Mouse (Mus musculus): ENCODE data around the gene Hcn1. TPM values are rescaled to one million over a fixed set of nuclear protein-coding genes. Genes with fewer than 3 reads are reported as not detected.

Gene Hcn1
- total and polyA plus RNA-seq, 3 experiments: not detected

- no peak overlapping the region for H3K4me3 ChIP-seq (ENCODE audit: control insufficient read depth in 1 of 2, insufficient read depth in 1 of 2, low read depth in 2 of 2, low read length in 2 of 2)
- DNase-seq (ENCODE audit: low read depth, low spot score): no peak
Observed at GRCm38 (mm10) chr13:117728393-117728792, 126.3 kb downstream of the Hcn1 start.

GRCm38 (mm10) chr13:117732738-117733137 lies 130.6 kb downstream of the Hcn1 start:
- Histone ChIP-seq H3K36me3 (ENCODE audit: control insufficient read depth in 1 of 2, insufficient read depth in 2 of 2, low read length in 2 of 2) (no peaks in the 10 kb centered on the region), H3K4me3 (ENCODE audit: control insufficient read depth in 1 of 2, insufficient read depth in 1 of 2, low read depth in 2 of 2, low read length in 2 of 2) (no peak overlapping the region), H3K79me2 (ENCODE audit: control insufficient read depth, insufficient read depth, low read length, poor library complexity) (no peaks in the 10 kb centered on the region), H3K27me3 (ENCODE audit: control insufficient read depth in 1 of 2, insufficient read depth in 2 of 2, low read length in 2 of 2) (no peaks in the 10 kb centered on the region), H3K27ac (ENCODE audit: control insufficient read depth, low read depth, low read length) (no peak overlapping the region), H3K4me1 (ENCODE audit: control insufficient read depth in 1 of 2, insufficient read depth in 2 of 2, low read length in 2 of 2) (no peaks in the 10 kb centered on the region), H3K9me3 (replicated peaks; ENCODE audit: insufficient read depth, low read length) (no peaks in the 10 kb centered on the region), H3K9ac (ENCODE audit: control insufficient read depth, low read depth, low read length, poor library complexity, severe bottlenecking) (no peak overlapping the region)
- no peak for TF ChIP-seq RAD21 (IDR thresholded peaks at IDR 0.05; ENCODE audit: low read depth, low read length)
- TF ChIP-seq MYB (IDR thresholded peaks at IDR 0.05; ENCODE audit: low read depth, low read length): no peak
- no peak for TF ChIP-seq USF2 (IDR thresholded peaks at IDR 0.05; ENCODE audit: borderline replicate concordance in 1 of 2, insufficient read depth in 1 of 2, low read depth in 1 of 2, low read length in 2 of 2)
- no peak for TF ChIP-seq GABPA (IDR thresholded peaks at IDR 0.05; ENCODE audit: low read depth, low read length)
- TF ChIP-seq POLR2A (IDR thresholded peaks at IDR 0.05; ENCODE audit: control insufficient read depth in 1 of 2, insufficient read depth in 1 of 2, low read depth in 1 of 2, low read length in 2 of 2, poor library complexity in 1 of 2): no peak
- TF ChIP-seq MAFK (IDR thresholded peaks at IDR 0.05; ENCODE audit: borderline replicate concordance, low read depth, low read length): 0 out of 2 replicates have a peak, but pooled peaks have one; percentile 46
- no peak for TF ChIP-seq TBP (IDR thresholded peaks at IDR 0.05; ENCODE audit: low read depth, low read length)
- TF ChIP-seq SIN3A (IDR thresholded peaks at IDR 0.05; ENCODE audit: low read length): no peak
- DNase-seq (ENCODE audit: low read depth, low spot score): no peak

More at GRCm38 (mm10) chr13:117728393-117728792, 126.3 kb downstream of the Hcn1 start:
- Histone ChIP-seq H3K4me1 (ENCODE audit: control insufficient read depth in 1 of 2, insufficient read depth in 2 of 2, low read length in 2 of 2) (no peaks in the 10 kb centered on the region), H3K9me3 (replicated peaks; ENCODE audit: insufficient read depth, low read length) (no peaks in the 10 kb centered on the region), H3K9ac (ENCODE audit: control insufficient read depth, low read depth, low read length, poor library complexity, severe bottlenecking) (no peak overlapping the region), H3K36me3 (ENCODE audit: control insufficient read depth in 1 of 2, insufficient read depth in 2 of 2, low read length in 2 of 2) (no peaks in the 10 kb centered on the region), H3K27ac (ENCODE audit: control insufficient read depth, low read depth, low read length) (no peak overlapping the region), H3K27me3 (ENCODE audit: control insufficient read depth in 1 of 2, insufficient read depth in 2 of 2, low read length in 2 of 2) (no peaks in the 10 kb centered on the region), H3K79me2 (ENCODE audit: control insufficient read depth, insufficient read depth, low read length, poor library complexity) (no peaks in the 10 kb centered on the region)
- TF ChIP-seq MYC (IDR thresholded peaks at IDR 0.05; ENCODE audit: low read depth, low read length): no peak
- no peak for TF ChIP-seq MAX (IDR thresholded peaks at IDR 0.05; ENCODE audit: low read length)
- TF ChIP-seq POLR2AphosphoS2 (IDR thresholded peaks at IDR 0.05; ENCODE audit: low read length): no peak
- TF ChIP-seq RAD21 (IDR thresholded peaks at IDR 0.05; ENCODE audit: low read depth, low read length): no peak

- TF ChIP-seq HCFC1 (IDR thresholded peaks at IDR 0.05; ENCODE audit: low read depth, low read length) (no peak), MXI1 (IDR thresholded peaks at IDR 0.05; ENCODE audit: low read depth, low read length) (no peak), CTCF (IDR thresholded peaks at IDR 0.05 in 2 of 3, conservative IDR thresholded peaks at IDR 0.05 in 1 of 3; ENCODE audit: control insufficient read depth in 1 of 3, insufficient read depth in 1 of 3, low read depth in 2 of 3, low read length in 3 of 3, poor library complexity in 1 of 3, severe bottlenecking in 1 of 3) (no peak), TBP (IDR thresholded peaks at IDR 0.05; ENCODE audit: low read depth, low read length) (no peak), CHD2 (IDR thresholded peaks at IDR 0.05; ENCODE audit: low read length) (no peak), POLR2AphosphoS5 (IDR thresholded peaks at IDR 0.05; ENCODE audit: borderline replicate concordance, low read depth, low read length) (no peak), SIN3A (IDR thresholded peaks at IDR 0.05; ENCODE audit: low read length) (no peak), MYB (IDR thresholded peaks at IDR 0.05; ENCODE audit: low read depth, low read length) (no peak), TAL1 (IDR thresholded peaks at IDR 0.05; ENCODE audit: low read length) (no peak), NELFE (IDR thresholded peaks at IDR 0.05; ENCODE audit: low read depth, low read length) (no peak), POLR2A (IDR thresholded peaks at IDR 0.05; ENCODE audit: control insufficient read depth in 1 of 2, insufficient read depth in 1 of 2, low read depth in 1 of 2, low read length in 2 of 2, poor library complexity in 1 of 2) (no peak), ZKSCAN1 (IDR thresholded peaks at IDR 0.05; ENCODE audit: low read depth, low read length) (no peak), MAZ (IDR thresholded peaks at IDR 0.05; ENCODE audit: low read depth, low read length) (no peak), ETS1 (IDR thresholded peaks at IDR 0.05; ENCODE audit: low read depth, low read length) (no peak), GABPA (IDR thresholded peaks at IDR 0.05; ENCODE audit: low read depth, low read length) (no peak), ZNF384 (IDR thresholded peaks at IDR 0.05; ENCODE audit: low read depth, low read length) (no peak), MYC (IDR thresholded peaks at IDR 0.05; ENCODE audit: low read depth, low read length) (no peak)
- Histone ChIP-seq H3K79me2 (ENCODE audit: control insufficient read depth, insufficient read depth, low read length, poor library complexity) (no peaks in the 10 kb centered on the region), H3K9ac (ENCODE audit: control insufficient read depth, low read depth, low read length, poor library complexity, severe bottlenecking) (no peak overlapping the region), H3K36me3 (ENCODE audit: control insufficient read depth in 1 of 2, insufficient read depth in 2 of 2, low read length in 2 of 2) (no peaks in the 10 kb centered on the region), H3K9me3 (replicated peaks; ENCODE audit: insufficient read depth, low read length) (no peaks in the 10 kb centered on the region), H3K4me1 (ENCODE audit: control insufficient read depth in 1 of 2, insufficient read depth in 2 of 2, low read length in 2 of 2) (no peaks in the 10 kb centered on the region), H3K4me3 (ENCODE audit: control insufficient read depth in 1 of 2, insufficient read depth in 1 of 2, low read depth in 2 of 2, low read length in 2 of 2) (no peak overlapping the region), H3K27ac (ENCODE audit: control insufficient read depth, low read depth, low read length) (no peak overlapping the region), H3K27me3 (ENCODE audit: control insufficient read depth in 1 of 2, insufficient read depth in 2 of 2, low read length in 2 of 2) (no peaks in the 10 kb centered on the region)
- DNase-seq (ENCODE audit: low read depth, low spot score): no peak
Observed at GRCm38 (mm10) chr13:117744451-117744850, 142.3 kb downstream of the Hcn1 start.
